Mouse (Mus musculus): ENCODE results near the gene Cryl1. TPM values are rescaled to one million over a fixed set of nuclear protein-coding genes. Genes with fewer than 3 reads are reported as not detected.

Gene Cryl1
- total RNA-seq, 2 experiments from 2014 or later, result 18.2 to 22.8 TPM

- ATAC-seq (replicated peaks; ENCODE audit: poor library complexity), result no peak
These were observed 23.1 kb downstream of the Cryl1 start for GRCm38 (mm10) chr14:57375205-57375604.

- peak; percentile 97 for ATAC-seq (replicated peaks; ENCODE audit: poor library complexity)
These were observed 25.8 kb downstream of the Cryl1 start for GRCm38 (mm10) chr14:57372348-57373102.

GRCm38 (mm10) chr14:57367327-57367726 lies 31.0 kb downstream of the Cryl1 start:
- no peak for ATAC-seq (replicated peaks; ENCODE audit: poor library complexity)

- peak; percentile 83 for ATAC-seq (replicated peaks; ENCODE audit: poor library complexity)
These were observed 31.6 kb downstream of the Cryl1 start for GRCm38 (mm10) chr14:57366724-57367123.

GRCm38 (mm10) chr14:57365341-57365740 lies 33.0 kb downstream of the Cryl1 start:
- no peak for ATAC-seq (replicated peaks; ENCODE audit: poor library complexity)

- ATAC-seq (replicated peaks; ENCODE audit: poor library complexity), result no peak
These were observed 34.5 kb downstream of the Cryl1 start for GRCm38 (mm10) chr14:57363833-57364232.

- peak; percentile 90 for ATAC-seq (replicated peaks; ENCODE audit: poor library complexity)
These were observed 35.3 kb downstream of the Cryl1 start for GRCm38 (mm10) chr14:57362726-57363660.

GRCm38 (mm10) chr14:57357030-57357429 lies 41.3 kb downstream of the Cryl1 start:
- peak; percentile 68 for ATAC-seq (replicated peaks; ENCODE audit: poor library complexity)

- ATAC-seq (replicated peaks; ENCODE audit: poor library complexity), result no peak
These were observed 46.7 kb downstream of the Cryl1 start for GRCm38 (mm10) chr14:57351521-57352235.

- ATAC-seq (replicated peaks; ENCODE audit: poor library complexity), result peak; percentile 79
These were observed 48.4 kb downstream of the Cryl1 start for GRCm38 (mm10) chr14:57349955-57350354.

GRCm38 (mm10) chr14:57348155-57348554 lies 50.2 kb downstream of the Cryl1 start:
- ATAC-seq (replicated peaks; ENCODE audit: poor library complexity), result no peak

- ATAC-seq (replicated peaks; ENCODE audit: poor library complexity), result no peak
These were observed 52.2 kb downstream of the Cryl1 start for GRCm38 (mm10) chr14:57346135-57346534.

GRCm38 (mm10) chr14:57344781-57345492 lies 53.4 kb downstream of the Cryl1 start:
- peak; percentile 47 for ATAC-seq (replicated peaks; ENCODE audit: poor library complexity)

- no peak for ATAC-seq (replicated peaks; ENCODE audit: poor library complexity)
These were observed 55.1 kb downstream of the Cryl1 start for GRCm38 (mm10) chr14:57343057-57343750.

- no peak for ATAC-seq (replicated peaks; ENCODE audit: poor library complexity)
These were observed 55.8 kb downstream of the Cryl1 start for GRCm38 (mm10) chr14:57342316-57343055.

GRCm38 (mm10) chr14:57338666-57339065 lies 59.7 kb downstream of the Cryl1 start:
- ATAC-seq (replicated peaks; ENCODE audit: poor library complexity), result no peak

- ATAC-seq (replicated peaks; ENCODE audit: poor library complexity), result peak; percentile 69
These were observed 63.5 kb downstream of the Cryl1 start for GRCm38 (mm10) chr14:57334833-57335232.

- ATAC-seq (replicated peaks; ENCODE audit: poor library complexity), result peak; percentile 74
These were observed 65.8 kb downstream of the Cryl1 start for GRCm38 (mm10) chr14:57332503-57332902.

- no peak for ATAC-seq (replicated peaks; ENCODE audit: poor library complexity)
These were observed 67.2 kb downstream of the Cryl1 start for GRCm38 (mm10) chr14:57331097-57331496.
